15 mouse cellular contexts compared by ENCODE assay signal in the genomic region with DNA sequence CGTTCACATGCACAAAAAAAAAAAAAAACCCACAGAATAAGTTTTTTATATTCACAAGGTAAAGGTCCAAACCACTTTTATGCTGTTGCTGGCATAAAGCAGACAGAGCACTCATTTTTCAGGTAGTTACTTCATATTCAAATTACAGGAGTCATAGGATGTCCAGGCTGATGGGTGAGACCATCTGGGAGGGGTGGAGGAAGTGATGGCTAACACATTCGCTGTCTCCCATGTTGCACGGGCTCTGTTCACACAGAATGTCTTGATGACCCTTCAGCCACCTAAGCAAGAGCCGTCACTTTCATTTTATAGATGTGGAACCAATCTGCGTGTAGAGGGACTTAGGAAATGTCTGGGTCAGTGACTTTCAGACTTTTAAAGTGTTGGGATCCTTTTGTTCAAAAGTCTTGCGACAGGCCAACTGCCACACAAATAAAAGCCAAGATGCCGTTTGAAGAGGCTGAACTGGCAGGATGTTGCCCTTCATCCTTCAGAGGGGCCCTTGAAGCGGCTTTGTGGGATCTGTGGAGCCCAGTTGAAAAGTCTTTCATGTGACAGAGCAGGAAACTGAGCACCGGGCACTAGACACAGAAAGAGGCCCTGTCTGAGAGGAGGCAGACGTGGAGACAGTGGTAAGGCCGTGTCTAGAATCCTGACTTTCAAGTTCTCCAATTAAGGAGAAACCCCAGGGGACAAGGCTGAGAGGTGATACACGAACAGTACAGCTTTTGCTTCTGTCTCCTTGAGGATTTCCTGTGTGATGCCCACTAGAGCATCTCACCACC.
DNase-seq lines count a peak whose midpoint lies in the region; ATAC-seq and TF ChIP-seq lines count a peak whose summit lies in the region.
"Had no signal": no experiment of that assay in that cellular context is flagged by ENCODE, and none has a peak within 500 bp of the region (broad histone marks: within the 10 kb centered on the region; RNA-seq: fewer than 3 reads in every experiment).

No protein-coding gene starts in this region.

- H3K4me2 ChIP-seq in forebrain, embryonic 13.5 days: no peak overlapping the region
- no peak overlapping the region for H3K4me2 ChIP-seq in forebrain, postnatal 0 days (ENCODE audit: low read depth)
- no peak overlapping the region for H3K4me2 ChIP-seq in CH12.LX (ENCODE audit: insufficient read depth, low read depth, poor library complexity, severe bottlenecking)
- H3K4me2 ChIP-seq: embryonic facial prominence, embryonic 12.5 days; heart, embryonic 15.5 days; lung, embryonic 15.5 days had no signal

- DNase-seq in forebrain, postnatal 0 days: no peak
- DNase-seq in CH12.LX (ENCODE audit: extremely low read depth): peak; percentile 3
- DNase-seq in thymus, postnatal 0 days (ENCODE audit: low spot score): peak; percentile 55
- no peak for DNase-seq in frontal cortex, adult 2 months (ENCODE audit: extremely low spot score in 1 of 2, low spot score in 1 of 2)
- DNase-seq: adrenal gland, postnatal 36 days; cerebellum, postnatal 10 days; heart, adult 18-20 months; kidney, adult 2 months; kidney, postnatal 36 days had no signal

- no peaks in the 10 kb centered on the region for H3K79me2 ChIP-seq in CH12.LX (replicated peaks; ENCODE audit: control insufficient read depth, extremely low read depth, insufficient read depth, poor library complexity, severe bottlenecking)

- H3K27me3 ChIP-seq in forebrain, embryonic 13.5 days: no peaks in the 10 kb centered on the region
- no peaks in the 10 kb centered on the region for H3K27me3 ChIP-seq in forebrain, postnatal 0 days (ENCODE audit: insufficient read depth, low read length)
- no peaks in the 10 kb centered on the region for H3K27me3 ChIP-seq in CH12.LX (replicated peaks)
- H3K27me3 ChIP-seq: embryonic facial prominence, embryonic 12.5 days; heart, embryonic 15.5 days; lung, embryonic 15.5 days had no signal

- no peak overlapping the region for H3K4me3 ChIP-seq in forebrain, embryonic 13.5 days
- H3K4me3 ChIP-seq in forebrain, postnatal 0 days (ENCODE audit: low read depth, low read length): no peak overlapping the region
- no peak overlapping the region for H3K4me3 ChIP-seq in CH12.LX (replicated peaks in 1 of 3; ENCODE audit: low read depth in 2 of 3, low read length in 2 of 3, poor library complexity in 1 of 3)
- H3K4me3 ChIP-seq: embryonic facial prominence, embryonic 12.5 days; heart, embryonic 15.5 days; lung, embryonic 15.5 days had no signal

- no peak overlapping the region for H3K27ac ChIP-seq in forebrain, embryonic 13.5 days
- no peak overlapping the region for H3K27ac ChIP-seq in forebrain, postnatal 0 days (ENCODE audit: low read depth, low read length)
- no peak overlapping the region for H3K27ac ChIP-seq in CH12.LX (ENCODE audit: insufficient read depth, low read depth)
- H3K27ac ChIP-seq: embryonic facial prominence, embryonic 12.5 days; heart, embryonic 15.5 days; lung, embryonic 15.5 days had no signal

- no peak for TF ChIP-seq CTCF in forebrain, postnatal 0 days (IDR thresholded peaks at IDR 0.05; ENCODE audit: low read depth)
- TF ChIP-seq CTCF in CH12.LX (conservative IDR thresholded peaks at IDR 0.05 in 1 of 2, IDR thresholded peaks at IDR 0.05 in 1 of 2; ENCODE audit: low read depth in 2 of 2, low read length in 2 of 2): no peak

- WGBS in forebrain, embryonic 13.5 days: 68% methylated on average over 12 of the region's 12 CpGs
- WGBS in forebrain, postnatal 0 days: 62% methylated on average over 12 of the region's 12 CpGs

- TF ChIP-seq POLR2A in CH12.LX (IDR thresholded peaks at IDR 0.05; ENCODE audit: low read depth, low read length): no peak

- no peak for TF ChIP-seq RAD21 in CH12.LX (IDR thresholded peaks at IDR 0.05; ENCODE audit: low read depth, low read length)

- no peaks in the 10 kb centered on the region for H3K9me3 ChIP-seq in forebrain, embryonic 13.5 days (replicated peaks)
- H3K9me3 ChIP-seq in forebrain, postnatal 0 days (ENCODE audit: low read length): no peaks in the 10 kb centered on the region
- H3K9me3 ChIP-seq in CH12.LX (replicated peaks; ENCODE audit: low read length): no peaks in the 10 kb centered on the region
- H3K9me3 ChIP-seq: embryonic facial prominence, embryonic 12.5 days; heart, embryonic 15.5 days; lung, embryonic 15.5 days had no signal

- ATAC-seq in forebrain, embryonic 13.5 days: peak; percentile 39; the same call in 1 of the 2 replicates
- ATAC-seq in forebrain, postnatal 0 days: no peak
- ATAC-seq in megakaryocyte progenitor cell, adult 5-6 weeks (replicated peaks; ENCODE audit: poor library complexity): peak; percentile 73
- no peak for ATAC-seq in megakaryocyte-erythroid progenitor cell, adult 5-6 weeks (replicated peaks; ENCODE audit: low FRiP score, low TSS enrichment, poor library complexity, severe bottlenecking)

- no peak for TF ChIP-seq EP300 in CH12.LX (IDR thresholded peaks at IDR 0.05; ENCODE audit: low read length)

- in situ Hi-C loops in CH12.LX (cut with MboI; ENCODE audit: low pct_ligation_motif_present, low pct_unique_long_range_greater_than_20kb, low sequenced_read_pairs): no loop called here

- no peaks in the 10 kb centered on the region for H3K4me1 ChIP-seq in forebrain, embryonic 13.5 days
- H3K4me1 ChIP-seq in forebrain, postnatal 0 days (ENCODE audit: insufficient read depth): no peaks in the 10 kb centered on the region
- H3K4me1 ChIP-seq in CH12.LX (ENCODE audit: control insufficient read depth in 1 of 2, insufficient read depth in 2 of 2): peaks cover 0 to 5% of the 10 kb centered on the region in 2 experiments; a peak in 1 of 4 replicates
- H3K4me1 ChIP-seq: embryonic facial prominence, embryonic 12.5 days; heart, embryonic 15.5 days; lung, embryonic 15.5 days had no signal

- no peak overlapping the region for H3K9ac ChIP-seq in forebrain, embryonic 13.5 days
- no peak overlapping the region for H3K9ac ChIP-seq in forebrain, postnatal 0 days
- no peak overlapping the region for H3K9ac ChIP-seq in CH12.LX (ENCODE audit: insufficient read depth, low read depth)
- H3K9ac ChIP-seq: embryonic facial prominence, embryonic 12.5 days; heart, embryonic 15.5 days; lung, embryonic 15.5 days had no signal

- dilution Hi-C loops in CH12.LX (cut with MboI; ENCODE audit: extremely low pct_ligation_motif_present, extremely low pct_unique_long_range_greater_than_20kb, low sequenced_read_pairs): no loop called here

- no peaks in the 10 kb centered on the region for H3K36me3 ChIP-seq in forebrain, embryonic 13.5 days (ENCODE audit: poor library complexity, severe bottlenecking)
- H3K36me3 ChIP-seq in forebrain, postnatal 0 days (ENCODE audit: insufficient read depth): no peaks in the 10 kb centered on the region
- H3K36me3 ChIP-seq in CH12.LX (replicated peaks in 1 of 2; ENCODE audit: control insufficient read depth in 1 of 2, insufficient read depth in 1 of 2, low read length in 1 of 2): no peaks in the 10 kb centered on the region
- H3K36me3 ChIP-seq: embryonic facial prominence, embryonic 12.5 days; heart, embryonic 15.5 days; lung, embryonic 15.5 days had no signal

TF ChIP-seq in CH12.LX, 34 proteins besides CTCF, POLR2A, EP300 and RAD21:
- TF ChIP-seq NELFE (IDR thresholded peaks at IDR 0.05; ENCODE audit: low read depth, low read length): no peak
- TF ChIP-seq ZNF384 (IDR thresholded peaks at IDR 0.05; ENCODE audit: low read depth, low read length): no peak

Comparison
In these comparisons a context has a peak if more than half of its experiments do, and no peak if none do; other contexts are left out.
1. ATAC-seq: peak in forebrain, embryonic 13.5 days (single experiment) and megakaryocyte progenitor cell, adult 5-6 weeks (single experiment); none in forebrain, postnatal 0 days (single experiment) and megakaryocyte-erythroid progenitor cell, adult 5-6 weeks (single experiment).
2. DNase-seq: peak in CH12.LX (single experiment) and thymus, postnatal 0 days (single experiment); none in forebrain, postnatal 0 days (single experiment) and frontal cortex, adult 2 months (0 of 2).